Mouse (Mus musculus): ENCODE measurements at regions not wholly inside any gene's neighbourhood (a gene's known extent, or its start where the extent isn't known, plus 50 kb on each side); places are given as distances from the start of the nearest gene placed in this dataset.

DNA sequence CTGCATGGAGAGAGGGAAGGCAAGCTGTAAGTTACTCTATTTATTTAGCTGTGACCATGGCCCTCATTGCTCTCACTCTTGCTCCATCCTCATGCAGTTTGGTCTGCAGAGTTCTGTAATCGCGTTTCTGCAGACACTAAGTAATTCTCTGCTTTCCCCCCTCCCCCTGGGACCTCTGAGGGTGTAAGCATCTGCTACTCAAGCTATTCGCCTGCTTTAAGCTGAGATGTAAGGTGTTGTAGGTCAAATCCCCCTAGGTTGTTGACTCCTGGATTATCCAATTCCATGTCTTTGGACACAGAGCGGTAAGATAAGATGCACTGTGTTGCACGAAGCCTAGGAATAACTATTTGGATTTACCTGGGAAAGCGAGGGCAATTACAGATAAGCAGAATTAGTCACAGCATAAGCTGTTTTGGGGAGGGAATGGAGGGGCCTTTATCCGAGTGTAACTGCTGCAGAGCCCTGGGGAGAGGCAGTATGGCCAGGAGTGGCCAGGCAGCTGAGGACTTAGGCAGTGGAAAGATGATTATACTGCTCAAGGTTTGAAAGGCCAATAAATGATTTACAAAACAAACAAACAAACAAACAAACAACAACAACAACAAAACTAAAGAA lies 561.8 kb upstream of the BB014433 start:
- H3K27me3 ChIP-seq (ENCODE audit: control insufficient read depth, insufficient read depth, low read length): no peaks in the 10 kb centered on the region
- H3K4me3 ChIP-seq (ENCODE audit: low read depth, low read length): no peak overlapping the region
- H3K4me2 ChIP-seq (replicated peaks; ENCODE audit: low read depth, low read length): no peak overlapping the region
- no peaks in the 10 kb centered on the region for H3K9me3 ChIP-seq (ENCODE audit: control insufficient read depth, low read depth, low read length)
- no peak overlapping the region for H3K9ac ChIP-seq (replicated peaks; ENCODE audit: low read depth, low read length)
- no peaks in the 10 kb centered on the region for H3K36me3 ChIP-seq (ENCODE audit: control insufficient read depth, insufficient read depth, low read length)
- 53% methylated on average over 7 of the region's 7 CpGs for whole genome bisulfite sequencing
- no peak for ATAC-seq (ENCODE audit: insufficient number of reproducible peaks, insufficient read depth, low FRiP score, low read depth)
- no peak overlapping the region for H3K27ac ChIP-seq (ENCODE audit: low read length)
- no peaks in the 10 kb centered on the region for H3K4me1 ChIP-seq (ENCODE audit: control insufficient read depth, insufficient read depth, low read length)

DNA sequence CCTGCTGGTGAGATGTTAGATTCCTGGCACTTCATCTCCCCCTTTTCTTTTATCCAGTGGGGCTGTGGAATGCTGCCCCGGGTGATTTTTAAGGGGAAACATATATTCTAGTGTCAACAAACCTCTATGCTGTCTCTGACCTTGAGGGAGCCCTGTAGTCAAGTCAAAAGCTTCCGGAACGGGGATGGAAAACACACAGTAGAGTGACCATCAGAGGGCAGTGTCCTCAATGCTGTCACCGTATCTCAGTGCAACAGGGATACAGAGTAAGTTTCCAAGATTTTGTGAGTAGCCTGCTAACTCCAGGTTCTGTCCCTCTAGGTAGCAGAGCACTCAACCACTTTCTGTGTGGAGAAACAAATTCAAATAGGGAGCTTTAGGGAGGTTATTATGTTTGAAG lies 555.7 kb upstream of the BB014433 start:
- H3K4me1 ChIP-seq (ENCODE audit: control insufficient read depth, insufficient read depth, low read length): no peaks in the 10 kb centered on the region
- no peaks in the 10 kb centered on the region for H3K9me3 ChIP-seq (ENCODE audit: control insufficient read depth, low read depth, low read length)
- H3K36me3 ChIP-seq (ENCODE audit: control insufficient read depth, insufficient read depth, low read length): no peaks in the 10 kb centered on the region
- no peak overlapping the region for H3K4me2 ChIP-seq (replicated peaks; ENCODE audit: low read depth, low read length)
- H3K4me3 ChIP-seq (ENCODE audit: low read depth, low read length): no peak overlapping the region
- WGBS: 75% methylated on average over 4 of the region's 4 CpGs
- H3K27ac ChIP-seq (ENCODE audit: low read length): no peak overlapping the region
- no peak for ATAC-seq (ENCODE audit: insufficient number of reproducible peaks, insufficient read depth, low FRiP score, low read depth)
- H3K27me3 ChIP-seq (ENCODE audit: control insufficient read depth, insufficient read depth, low read length): no peaks in the 10 kb centered on the region
- H3K9ac ChIP-seq (replicated peaks; ENCODE audit: low read depth, low read length): no peak overlapping the region

DNA sequence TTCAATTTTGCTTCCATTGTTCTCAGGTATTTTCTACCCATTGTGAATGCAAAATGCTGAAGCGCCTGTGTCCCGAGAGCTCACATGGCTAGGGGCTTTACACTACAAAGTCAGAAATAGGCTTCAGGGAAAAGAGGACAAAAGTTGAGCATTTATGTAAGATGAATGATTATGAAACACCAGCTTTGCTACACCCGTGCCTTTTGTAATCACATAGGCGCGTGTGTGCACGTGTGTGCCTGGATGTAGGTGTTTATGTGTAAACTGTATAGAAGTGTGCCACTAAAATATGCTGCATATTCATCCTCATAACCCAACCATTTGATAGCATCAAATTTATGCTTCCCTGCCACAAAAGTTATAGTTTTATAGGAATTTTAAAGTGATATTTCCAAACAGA lies 547.2 kb upstream of the BB014433 start:
- H3K4me2 ChIP-seq (replicated peaks; ENCODE audit: low read depth, low read length): no peak overlapping the region
- no peak overlapping the region for H3K27ac ChIP-seq (ENCODE audit: low read length)
- H3K4me3 ChIP-seq (ENCODE audit: low read depth, low read length): no peak overlapping the region
- H3K4me1 ChIP-seq (ENCODE audit: control insufficient read depth, insufficient read depth, low read length): no peaks in the 10 kb centered on the region
- H3K36me3 ChIP-seq (ENCODE audit: control insufficient read depth, insufficient read depth, low read length): no peaks in the 10 kb centered on the region
- H3K9ac ChIP-seq (replicated peaks; ENCODE audit: low read depth, low read length): no peak overlapping the region
- no peaks in the 10 kb centered on the region for H3K27me3 ChIP-seq (ENCODE audit: control insufficient read depth, insufficient read depth, low read length)
- WGBS: 83% methylated on average over 6 of the region's 6 CpGs
- no peaks in the 10 kb centered on the region for H3K9me3 ChIP-seq (ENCODE audit: control insufficient read depth, low read depth, low read length)
- ATAC-seq (ENCODE audit: insufficient number of reproducible peaks, insufficient read depth, low FRiP score, low read depth): no peak

DNA sequence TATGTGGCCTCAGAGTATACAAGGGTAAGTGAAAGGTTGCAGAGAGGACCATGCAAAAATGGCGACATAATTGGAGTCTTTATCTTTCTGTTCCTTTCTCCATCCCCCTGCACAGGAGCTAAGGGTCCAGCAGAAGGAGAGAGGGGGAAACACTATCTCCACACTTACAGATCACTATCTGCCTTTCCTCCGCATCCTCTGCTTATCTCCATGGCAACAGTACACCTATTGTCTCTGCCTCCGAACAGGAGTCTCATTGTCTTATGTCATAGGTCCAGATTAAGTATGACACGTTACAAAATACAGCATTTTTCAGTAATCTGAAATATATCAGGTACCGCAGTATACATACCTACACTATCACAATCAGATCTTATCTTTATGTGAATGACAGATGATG lies 537.9 kb upstream of the BB014433 start:
- Histone ChIP-seq H3K9me3 (ENCODE audit: control insufficient read depth, low read depth, low read length) (no peaks in the 10 kb centered on the region), H3K4me1 (ENCODE audit: control insufficient read depth, insufficient read depth, low read length) (no peaks in the 10 kb centered on the region), H3K27me3 (ENCODE audit: control insufficient read depth, insufficient read depth, low read length) (no peaks in the 10 kb centered on the region), H3K9ac (replicated peaks; ENCODE audit: low read depth, low read length) (no peak overlapping the region), H3K4me3 (ENCODE audit: low read depth, low read length) (no peak overlapping the region), H3K27ac (ENCODE audit: low read length) (no peak overlapping the region), H3K4me2 (replicated peaks; ENCODE audit: low read depth, low read length) (no peak overlapping the region), H3K36me3 (ENCODE audit: control insufficient read depth, insufficient read depth, low read length) (no peaks in the 10 kb centered on the region)
- 64% methylated on average over 5 of the region's 5 CpGs for WGBS
- no peak for ATAC-seq (ENCODE audit: insufficient number of reproducible peaks, insufficient read depth, low FRiP score, low read depth)

DNA sequence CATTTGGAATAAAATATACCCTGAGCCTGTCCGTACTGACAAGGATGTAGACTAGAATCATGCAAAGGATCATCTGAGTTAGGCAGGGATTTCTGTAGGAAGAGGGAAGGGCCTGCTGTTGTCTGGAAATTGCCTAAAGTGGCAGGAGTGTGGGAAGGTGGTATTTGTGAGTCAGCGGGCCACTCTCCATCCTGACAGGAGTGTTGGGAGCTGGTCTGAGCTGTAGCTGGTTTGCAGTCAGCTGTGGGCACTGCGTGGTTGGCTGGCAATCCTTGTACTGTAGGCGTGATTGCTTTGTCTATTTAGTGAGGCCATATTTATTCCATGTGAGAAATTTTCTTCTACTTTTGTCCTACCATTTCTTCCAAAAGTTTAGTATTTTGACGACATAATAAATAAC lies 524.2 kb upstream of the BB014433 start:
- Histone ChIP-seq H3K27ac (ENCODE audit: low read length) (no peak overlapping the region), H3K4me1 (ENCODE audit: control insufficient read depth, insufficient read depth, low read length) (no peaks in the 10 kb centered on the region), H3K36me3 (ENCODE audit: control insufficient read depth, insufficient read depth, low read length) (no peaks in the 10 kb centered on the region), H3K4me2 (replicated peaks; ENCODE audit: low read depth, low read length) (no peak overlapping the region), H3K4me3 (ENCODE audit: low read depth, low read length) (no peak overlapping the region), H3K9ac (replicated peaks; ENCODE audit: low read depth, low read length) (no peak overlapping the region), H3K27me3 (ENCODE audit: control insufficient read depth, insufficient read depth, low read length) (no peaks in the 10 kb centered on the region), H3K9me3 (ENCODE audit: control insufficient read depth, low read depth, low read length) (no peaks in the 10 kb centered on the region)
- 77% methylated on average over 5 of the region's 5 CpGs for WGBS
- ATAC-seq (ENCODE audit: insufficient number of reproducible peaks, insufficient read depth, low FRiP score, low read depth): no peak

DNA sequence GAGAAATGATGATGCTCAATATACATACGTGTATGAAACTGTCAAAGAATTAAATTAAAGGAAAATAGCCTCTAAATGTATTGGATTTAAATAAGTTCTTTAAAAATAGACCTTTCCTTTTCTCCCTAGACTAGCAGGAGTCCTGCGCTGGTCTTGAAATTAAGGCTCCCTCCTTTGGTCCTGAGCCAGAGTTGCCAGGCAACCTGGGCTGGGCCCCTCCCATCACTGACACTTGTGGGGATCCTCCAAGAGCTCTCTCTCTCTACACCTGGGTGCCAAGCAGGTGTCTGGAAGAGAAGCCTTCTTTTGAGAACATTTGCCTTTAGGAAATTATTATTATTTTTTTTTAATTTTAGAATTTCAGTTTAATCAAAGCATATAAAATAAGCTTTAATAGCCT lies 521.9 kb upstream of the BB014433 start:
- H3K27me3 ChIP-seq (ENCODE audit: control insufficient read depth, insufficient read depth, low read length): no peaks in the 10 kb centered on the region
- no peaks in the 10 kb centered on the region for H3K4me1 ChIP-seq (ENCODE audit: control insufficient read depth, insufficient read depth, low read length)
- no peak overlapping the region for H3K9ac ChIP-seq (replicated peaks; ENCODE audit: low read depth, low read length)
- H3K4me3 ChIP-seq (ENCODE audit: low read depth, low read length): no peak overlapping the region
- WGBS: 79% methylated on average over 2 of the region's 2 CpGs
- H3K27ac ChIP-seq (ENCODE audit: low read length): no peak overlapping the region
- ATAC-seq (ENCODE audit: insufficient number of reproducible peaks, insufficient read depth, low FRiP score, low read depth): no peak
- H3K4me2 ChIP-seq (replicated peaks; ENCODE audit: low read depth, low read length): no peak overlapping the region
- H3K36me3 ChIP-seq (ENCODE audit: control insufficient read depth, insufficient read depth, low read length): no peaks in the 10 kb centered on the region
- H3K9me3 ChIP-seq (ENCODE audit: control insufficient read depth, low read depth, low read length): no peaks in the 10 kb centered on the region

DNA sequence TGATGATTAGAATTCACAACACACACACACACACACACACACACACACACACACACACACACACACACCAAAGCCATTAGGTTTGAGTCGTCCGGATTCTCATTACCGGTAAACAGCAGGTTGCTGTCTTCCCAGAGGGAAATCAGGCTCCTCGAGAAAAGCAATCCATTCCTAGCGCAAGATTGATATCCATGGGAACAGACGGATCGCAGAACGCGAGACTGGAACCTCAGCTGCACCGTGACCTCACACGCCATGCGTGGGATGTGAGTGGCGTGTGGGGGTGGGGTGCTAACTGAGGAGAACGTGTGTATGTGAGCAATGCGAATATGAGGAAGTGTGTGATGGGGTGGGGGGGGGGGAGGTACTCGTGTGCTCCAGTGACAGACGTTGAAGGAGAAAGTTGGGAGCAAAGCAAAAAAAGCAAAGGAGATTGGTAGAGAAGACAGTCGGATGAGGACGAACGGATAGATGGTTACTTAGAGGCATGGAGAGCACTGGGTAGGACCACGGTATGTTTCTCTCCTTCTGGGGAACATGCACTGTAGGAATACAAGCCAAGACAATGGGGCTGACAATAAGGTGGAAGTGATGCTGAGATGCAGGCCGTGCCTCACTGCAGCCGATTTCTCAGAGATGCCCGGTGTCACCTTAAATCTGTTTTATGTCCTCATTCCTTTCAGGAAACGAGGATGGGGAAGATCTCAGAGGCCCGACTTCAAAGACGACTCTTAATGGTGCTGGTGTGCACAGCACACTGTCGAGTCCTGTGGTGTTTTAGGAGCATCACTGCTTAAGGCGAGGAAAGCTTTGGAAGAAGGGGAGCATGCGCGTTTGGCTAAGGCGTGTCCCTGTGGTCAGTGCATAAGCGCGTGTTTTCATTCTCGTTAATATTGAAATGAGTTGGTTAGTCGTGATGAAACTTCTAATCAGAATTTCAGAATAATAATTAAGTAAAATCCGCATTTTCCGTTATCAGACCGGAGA lies 516.7 kb upstream of the BB014433 start:
- H3K36me3 ChIP-seq (ENCODE audit: control insufficient read depth, insufficient read depth, low read length): no peaks in the 10 kb centered on the region
- no peak overlapping the region for H3K4me3 ChIP-seq (ENCODE audit: low read depth, low read length)
- H3K9me3 ChIP-seq (ENCODE audit: control insufficient read depth, low read depth, low read length): no peaks in the 10 kb centered on the region
- 82% methylated on average over 39 of the region's 39 CpGs for WGBS
- H3K27ac ChIP-seq (ENCODE audit: low read length): no peak overlapping the region
- ATAC-seq (ENCODE audit: insufficient number of reproducible peaks, insufficient read depth, low FRiP score, low read depth): no peak
- H3K4me1 ChIP-seq (ENCODE audit: control insufficient read depth, insufficient read depth, low read length): no peaks in the 10 kb centered on the region
- no peaks in the 10 kb centered on the region for H3K27me3 ChIP-seq (ENCODE audit: control insufficient read depth, insufficient read depth, low read length)
- H3K4me2 ChIP-seq (replicated peaks; ENCODE audit: low read depth, low read length): no peak overlapping the region
- no peak overlapping the region for H3K9ac ChIP-seq (replicated peaks; ENCODE audit: low read depth, low read length)

DNA sequence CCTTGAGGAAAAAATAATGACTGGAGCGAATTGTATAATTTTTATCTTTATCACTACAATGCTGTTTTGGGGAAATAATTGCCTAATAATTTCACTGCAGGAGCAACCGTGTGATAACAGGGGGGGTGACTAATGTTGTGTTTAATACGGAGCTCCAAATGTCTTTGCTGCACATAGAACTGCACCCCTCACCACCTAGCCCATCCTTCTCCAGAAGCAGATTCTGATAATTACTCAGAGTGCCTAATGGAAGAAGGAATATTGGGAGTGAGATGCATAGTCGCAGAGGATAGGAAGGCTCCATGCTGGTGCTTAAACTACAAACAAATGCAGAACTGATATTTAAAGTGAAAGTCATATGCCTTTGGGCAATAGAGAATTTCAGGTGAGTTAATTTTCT lies 486.1 kb upstream of the BB014433 start:
- no peak overlapping the region for H3K9ac ChIP-seq (replicated peaks; ENCODE audit: low read depth, low read length)
- no peaks in the 10 kb centered on the region for H3K36me3 ChIP-seq (ENCODE audit: control insufficient read depth, insufficient read depth, low read length)
- no peaks in the 10 kb centered on the region for H3K4me1 ChIP-seq (ENCODE audit: control insufficient read depth, insufficient read depth, low read length)
- no peak for ATAC-seq (ENCODE audit: insufficient number of reproducible peaks, insufficient read depth, low FRiP score, low read depth)
- H3K27me3 ChIP-seq (ENCODE audit: control insufficient read depth, insufficient read depth, low read length): no peaks in the 10 kb centered on the region
- H3K27ac ChIP-seq (ENCODE audit: low read length): no peak overlapping the region
- no peak overlapping the region for H3K4me2 ChIP-seq (replicated peaks; ENCODE audit: low read depth, low read length)
- WGBS: 86% methylated on average over 4 of the region's 4 CpGs
- no peaks in the 10 kb centered on the region for H3K9me3 ChIP-seq (ENCODE audit: control insufficient read depth, low read depth, low read length)
- H3K4me3 ChIP-seq (ENCODE audit: low read depth, low read length): no peak overlapping the region

Measured in stomach, embryonic 14.5 days (tissue).